Comparison of ENCODE assay signal across 8 mouse cellular contexts in the genomic region with DNA sequence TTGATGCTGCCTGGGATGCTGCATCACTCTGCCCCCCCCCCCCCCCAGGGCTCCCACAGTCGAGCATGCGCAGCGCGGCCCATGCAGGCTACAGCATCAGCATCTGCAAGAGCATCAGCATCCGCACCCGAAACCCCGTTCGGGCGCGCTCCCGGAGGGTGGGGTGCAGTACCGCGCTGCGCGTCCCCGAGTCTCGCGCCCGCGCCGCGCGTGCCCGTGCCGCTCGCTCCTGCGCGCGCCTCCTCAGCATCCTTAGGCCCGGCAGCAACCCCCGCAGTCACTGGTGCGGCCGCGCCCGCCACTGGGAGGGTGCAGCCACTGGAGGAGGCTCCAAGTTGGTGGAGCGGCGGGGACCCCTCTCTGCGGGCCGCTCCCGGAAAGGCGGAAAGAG. TPM values are rescaled to one million over a fixed set of nuclear protein-coding genes. Genes with fewer than 3 reads are reported as not detected.
DNase-seq lines count a peak whose midpoint lies in the region; ATAC-seq and TF ChIP-seq lines count a peak whose summit lies in the region.

A gene (plus strand): TSS at position 236 of the 391 bp plus-strand sequence.

- DNase-seq in NIH3T3 (ENCODE audit: low read depth): peak; percentile 86
- DNase-seq in adrenal gland, postnatal 25 days: peak; percentile 54
- peak; percentile 47 for DNase-seq in embryonic facial prominence, embryonic 14.5 days (ENCODE audit: low spot score)
- no peak for DNase-seq in heart, postnatal 0 days (ENCODE audit: low spot score)
- peak; percentile 84 to 87 for DNase-seq in left cerebral cortex, adult 2 months (ENCODE audit: extremely low spot score in 1 of 2, low spot score in 2 of 2)
- DNase-seq in stomach, postnatal 0 days (ENCODE audit: low spot score): peak; percentile 31

- intact Hi-C loops in left cerebral cortex, adult 2 months (cut with DNase I): loop anchor here (2.0 to 5.0 kb wide), 3 partner anchors 33 to 269 kb away; a partner anchor contains a TSS

- peak; percentile 80 for ATAC-seq in embryonic facial prominence, embryonic 14.5 days (ENCODE audit: low read depth)
- peak; percentile 53; the same call in 1 of the 2 replicates for ATAC-seq in heart, postnatal 0 days (ENCODE audit: insufficient read depth, low read depth)
- ATAC-seq in midbrain, embryonic 13.5 days: peak; percentile 92
- ATAC-seq in stomach, postnatal 0 days (ENCODE audit: low FRiP score, low TSS enrichment): peak; percentile 57; the same call in 1 of the 2 replicates
- no peak for ATAC-seq in activated CD4-positive, CD25-positive, alpha-beta regulatory T cell, adult 4 months

- peak within 1 kb of the TSS; percentile 73 for H3K4me3 ChIP-seq in embryonic facial prominence, embryonic 14.5 days (ENCODE audit: low read depth, low read length)
- peak within 1 kb of the TSS; percentile 65 for H3K4me3 ChIP-seq in heart, postnatal 0 days (ENCODE audit: low read depth, low read length)
- peak within 1 kb of the TSS; percentile 82 for H3K4me3 ChIP-seq in left cerebral cortex, adult 2 months
- H3K4me3 ChIP-seq in midbrain, embryonic 13.5 days (replicated peaks): peak within 1 kb of the TSS; percentile 61
- H3K4me3 ChIP-seq in stomach, postnatal 0 days (ENCODE audit: low read depth, low read length): peak within 1 kb of the TSS; percentile 53

- H3K9me3 ChIP-seq in embryonic facial prominence, embryonic 14.5 days (ENCODE audit: control insufficient read depth, low read length): no peaks in the 10 kb centered on the region
- no peaks in the 10 kb centered on the region for H3K9me3 ChIP-seq in heart, postnatal 0 days (replicated peaks; ENCODE audit: control insufficient read depth, low read length)
- H3K9me3 ChIP-seq in midbrain, embryonic 13.5 days: no peaks in the 10 kb centered on the region
- no peaks in the 10 kb centered on the region for H3K9me3 ChIP-seq in stomach, postnatal 0 days (ENCODE audit: control insufficient read depth, low read length)

- no peak within 1 kb of the TSS for H3K27ac ChIP-seq in embryonic facial prominence, embryonic 14.5 days (replicated peaks; ENCODE audit: low read depth, low read length)
- no peak within 1 kb of the TSS for H3K27ac ChIP-seq in heart, postnatal 0 days (ENCODE audit: low read depth)
- peak within 1 kb of the TSS; percentile 91 for H3K27ac ChIP-seq in left cerebral cortex, adult 2 months
- peak within 1 kb of the TSS; percentile 81 for H3K27ac ChIP-seq in midbrain, embryonic 13.5 days
- H3K27ac ChIP-seq in stomach, postnatal 0 days (replicated peaks): no peak within 1 kb of the TSS

- H3K4me1 ChIP-seq in embryonic facial prominence, embryonic 14.5 days (ENCODE audit: control insufficient read depth, insufficient read depth, low read length): no peaks in the 10 kb centered on the region
- H3K4me1 ChIP-seq in heart, postnatal 0 days (ENCODE audit: control insufficient read depth, insufficient read depth): 0 out of 2 replicates have a peak, but pooled peaks cover 3% of the 10 kb centered on the region
- H3K4me1 ChIP-seq in midbrain, embryonic 13.5 days (replicated peaks): peaks cover 14% of the 10 kb centered on the region
- H3K4me1 ChIP-seq in stomach, postnatal 0 days (replicated peaks; ENCODE audit: control insufficient read depth, insufficient read depth): no peaks in the 10 kb centered on the region

- H3K27me3 ChIP-seq in embryonic facial prominence, embryonic 14.5 days (replicated peaks; ENCODE audit: control insufficient read depth, insufficient read depth, low read length): peaks cover 11% of the 10 kb centered on the region; the same call in 1 of the 2 replicates
- H3K27me3 ChIP-seq in heart, postnatal 0 days (ENCODE audit: control insufficient read depth, insufficient read depth, low read length): peaks cover 24% of the 10 kb centered on the region
- H3K27me3 ChIP-seq in midbrain, embryonic 13.5 days: no peaks in the 10 kb centered on the region
- no peaks in the 10 kb centered on the region; the same call in 1 of the 2 replicates for H3K27me3 ChIP-seq in stomach, postnatal 0 days (ENCODE audit: control insufficient read depth, insufficient read depth, low read length)

- peak within 1 kb of the TSS; percentile 98 for H3K4me2 ChIP-seq in embryonic facial prominence, embryonic 14.5 days (ENCODE audit: low read depth, low read length)
- peak within 1 kb of the TSS; percentile 98 for H3K4me2 ChIP-seq in heart, postnatal 0 days (ENCODE audit: low read depth, low read length)
- peak within 1 kb of the TSS; percentile 69 for H3K4me2 ChIP-seq in midbrain, embryonic 13.5 days (replicated peaks)
- peak within 1 kb of the TSS; percentile 88 for H3K4me2 ChIP-seq in stomach, postnatal 0 days (replicated peaks; ENCODE audit: low read depth)

- peak within 1 kb of the TSS; percentile 72 for H3K9ac ChIP-seq in embryonic facial prominence, embryonic 14.5 days (ENCODE audit: low read depth, low read length)
- peak within 1 kb of the TSS; percentile 41; the same call in 1 of the 2 replicates for H3K9ac ChIP-seq in heart, postnatal 0 days (replicated peaks; ENCODE audit: low read depth, low read length)
- H3K9ac ChIP-seq in midbrain, embryonic 13.5 days (replicated peaks): peak within 1 kb of the TSS; percentile 95
- peak within 1 kb of the TSS; percentile 45; the same call in 1 of the 2 replicates for H3K9ac ChIP-seq in stomach, postnatal 0 days (ENCODE audit: low read length)

- WGBS in embryonic facial prominence, embryonic 14.5 days: 0% methylated on average over 11 of the region's 41 CpGs
- WGBS in heart, postnatal 0 days: 2% methylated on average over 39 of the region's 41 CpGs
- 0% methylated on average over 34 of the region's 41 CpGs for WGBS in midbrain, embryonic 13.5 days
- under 1% methylated on average over 38 of the region's 41 CpGs for WGBS in stomach, postnatal 0 days

- no peaks in the 10 kb centered on the region for H3K36me3 ChIP-seq in embryonic facial prominence, embryonic 14.5 days (ENCODE audit: control insufficient read depth, insufficient read depth, low read length)
- H3K36me3 ChIP-seq in heart, postnatal 0 days (replicated peaks; ENCODE audit: control insufficient read depth, insufficient read depth, low read length): no peaks in the 10 kb centered on the region
- H3K36me3 ChIP-seq in midbrain, embryonic 13.5 days: peaks cover 1% of the 10 kb centered on the region; the same call in 1 of the 2 replicates
- H3K36me3 ChIP-seq in stomach, postnatal 0 days (ENCODE audit: control insufficient read depth, insufficient read depth, low read length): no peaks in the 10 kb centered on the region

- no peak for TF ChIP-seq EP300 in heart, postnatal 0 days (IDR thresholded peaks at IDR 0.05; ENCODE audit: low read depth)
- no peak for TF ChIP-seq EP300 in stomach, postnatal 0 days (optimal IDR thresholded peaks at IDR 0.05)

- no peak for TF ChIP-seq CTCF in heart, postnatal 0 days (IDR thresholded peaks at IDR 0.05; ENCODE audit: low read depth)
- TF ChIP-seq CTCF in left cerebral cortex, adult 2 months (IDR thresholded peaks at IDR 0.05): no peak
- no peak for TF ChIP-seq CTCF in stomach, postnatal 0 days (IDR thresholded peaks at IDR 0.05; ENCODE audit: low read depth)

RNA-seq across cellular contexts. Expression of the gene that starts here (rescaled TPM):
- 13.3 and 14.0 TPM in 2 replicates for total RNA-seq in adrenal gland, postnatal 25 days (2021)
- 8.7 and 9.3 TPM in 2 replicates for polyA plus RNA-seq in embryonic facial prominence, embryonic 14.5 days (2014; fragmentation: Nextera tagmentation; extraction: Ambion mirVana)
- total RNA-seq in heart, postnatal 0 days (2014; rRNA removed; ENCODE audit: low replicate concordance): 3.7 and 8.9 TPM in 2 replicates
- 0.72 and 0.74 TPM in 2 replicates for polyA plus RNA-seq in heart, postnatal 0 days (2015; fragmentation: Nextera tagmentation; extraction: Ambion mirVana)
- total RNA-seq in left cerebral cortex, adult 2 months (2021): 100 to 1,000 TPM; 146 to 155 TPM
- polyA plus RNA-seq in midbrain, embryonic 13.5 days (2015; fragmentation: Nextera tagmentation; extraction: Ambion mirVana): 11.4 and 12.8 TPM in 2 replicates
- polyA plus RNA-seq in stomach, postnatal 0 days (2015; fragmentation: Nextera tagmentation; extraction: Ambion mirVana): 2.6 and 3.1 TPM in 2 replicates
- not detected for polyA plus RNA-seq in activated CD4-positive, CD25-positive, alpha-beta regulatory T cell, adult 4 months (2017; shearing (Covaris generic))

Comparison
In these comparisons a context has a peak if more than half of its experiments do, and no peak if none do; other contexts are left out.
1. H3K27ac ChIP-seq: peak in left cerebral cortex, adult 2 months (single experiment) and midbrain, embryonic 13.5 days (single experiment); none in embryonic facial prominence, embryonic 14.5 days (single experiment), heart, postnatal 0 days (single experiment) and stomach, postnatal 0 days (single experiment).
2. H3K9ac ChIP-seq: peak in every context shown above with its lines; median percentile 95 in midbrain, embryonic 13.5 days; 72 in embryonic facial prominence, embryonic 14.5 days; 45 in stomach, postnatal 0 days; 41 in heart, postnatal 0 days.
3. Peak in every context shown above with its lines, with median percentiles within 50 percentile points of each other: H3K4me2 ChIP-seq and H3K4me3 ChIP-seq.